Mouse (Mus musculus): ENCODE results near the gene Smc4. TPM values are rescaled to one million over a fixed set of nuclear protein-coding genes. Genes with fewer than 3 reads are reported as not detected.
A peak's percentile ranks its signal among the peaks of the same experiment; 100 is the strongest.

Smc4 gene
- polyA plus RNA-seq, 1 experiment from 2014 or later, result 68.6 TPM

- peak within 1 kb of the TSS; percentile 60 for H3K4me3 ChIP-seq (ENCODE audit: inconsistent target)
- no peaks in the 10 kb centered on the region for H3K36me3 ChIP-seq (ENCODE audit: inconsistent target)
- peak within 1 kb of the TSS; percentile 60 for H3K27ac ChIP-seq
- peaks cover 44% of the 10 kb centered on the region for H3K79me2 ChIP-seq (ENCODE audit: inconsistent target)
- under 1% methylated on average over 80 of the region's 80 CpGs for WGBS (ENCODE audit: missing documents)
Measured at GRCm38 (mm10) chr3:69044645-69045399, 40.3 kb downstream of the Smc4 start, which contains the start of gene Trim59. TSS of gene Trim59 (minus strand) at chr3:69044755.

GRCm38 (mm10) chr3:69045400-69045703 lies 40.8 kb downstream of the Smc4 start:
- Histone ChIP-seq H3K79me2 (ENCODE audit: inconsistent target) (peaks cover 38% of the 10 kb centered on the region), H3K27ac (peak overlapping the region; percentile 60), H3K36me3 (ENCODE audit: inconsistent target) (no peaks in the 10 kb centered on the region), H3K4me3 (ENCODE audit: inconsistent target) (peak overlapping the region; percentile 60)
- WGBS (ENCODE audit: missing documents), result 8% methylated on average over 9 of the region's 9 CpGs

GRCm38 (mm10) chr3:69045750-69046149 lies 41.2 kb downstream of the Smc4 start:
- Histone ChIP-seq H3K36me3 (ENCODE audit: inconsistent target) (no peaks in the 10 kb centered on the region), H3K4me3 (ENCODE audit: inconsistent target) (peak overlapping the region; percentile 60; the same call in 1 of the 2 replicates), H3K27ac (no peak overlapping the region), H3K79me2 (ENCODE audit: inconsistent target) (peaks cover 34% of the 10 kb centered on the region)
- 61% methylated on average over 12 of the region's 13 CpGs for WGBS (ENCODE audit: missing documents)

- Histone ChIP-seq H3K27ac (no peak overlapping the region), H3K4me3 (ENCODE audit: inconsistent target) (no peak overlapping the region), H3K79me2 (ENCODE audit: inconsistent target) (peaks cover 27% of the 10 kb centered on the region), H3K36me3 (ENCODE audit: inconsistent target) (no peaks in the 10 kb centered on the region)
- whole genome bisulfite sequencing (ENCODE audit: missing documents), result 83% methylated on average over 4 of the region's 4 CpGs
Measured at GRCm38 (mm10) chr3:69046509-69046908, 42.0 kb downstream of the Smc4 start.

GRCm38 (mm10) chr3:69047684-69048083 lies 43.1 kb downstream of the Smc4 start:
- no peak overlapping the region for H3K4me3 ChIP-seq (ENCODE audit: inconsistent target)
- no peak overlapping the region for H3K27ac ChIP-seq
- WGBS (ENCODE audit: missing documents), result 98% methylated on average over 4 of the region's 4 CpGs
- H3K36me3 ChIP-seq (ENCODE audit: inconsistent target), result no peaks in the 10 kb centered on the region
- peaks cover 15% of the 10 kb centered on the region for H3K79me2 ChIP-seq (ENCODE audit: inconsistent target)

- 93% methylated on average over 6 of the region's 6 CpGs for WGBS (ENCODE audit: missing documents)
Measured at GRCm38 (mm10) chr3:69049011-69049410, 44.5 kb downstream of the Smc4 start.

GRCm38 (mm10) chr3:69051894-69052293 lies 47.4 kb downstream of the Smc4 start:
- 85% methylated on average over 11 of the region's 11 CpGs for WGBS (ENCODE audit: missing documents)
- Histone ChIP-seq H3K4me3 (ENCODE audit: inconsistent target) (no peak overlapping the region), H3K79me2 (ENCODE audit: inconsistent target) (no peaks in the 10 kb centered on the region), H3K27ac (no peak overlapping the region), H3K36me3 (ENCODE audit: inconsistent target) (no peaks in the 10 kb centered on the region)

More at GRCm38 (mm10) chr3:69049011-69049410, 44.5 kb downstream of the Smc4 start:
- peaks cover 2% of the 10 kb centered on the region for H3K79me2 ChIP-seq (ENCODE audit: inconsistent target)
- H3K4me3 ChIP-seq (ENCODE audit: inconsistent target), result no peak overlapping the region
- no peaks in the 10 kb centered on the region for H3K36me3 ChIP-seq (ENCODE audit: inconsistent target)
- H3K27ac ChIP-seq, result no peak overlapping the region

GRCm38 (mm10) chr3:69054760-69055432 lies 50.4 kb downstream of the Smc4 start:
- 86% methylated on average over 7 of the region's 7 CpGs for WGBS (ENCODE audit: missing documents)
- H3K27ac ChIP-seq, result no peak overlapping the region
- no peaks in the 10 kb centered on the region for H3K36me3 ChIP-seq (ENCODE audit: inconsistent target)
- no peaks in the 10 kb centered on the region for H3K79me2 ChIP-seq (ENCODE audit: inconsistent target)
- H3K4me3 ChIP-seq (ENCODE audit: inconsistent target), result no peak overlapping the region

GRCm38 (mm10) chr3:69055871-69056270 lies 51.3 kb downstream of the Smc4 start:
- Histone ChIP-seq H3K79me2 (ENCODE audit: inconsistent target) (no peaks in the 10 kb centered on the region), H3K27ac (no peak overlapping the region), H3K4me3 (ENCODE audit: inconsistent target) (no peak overlapping the region), H3K36me3 (ENCODE audit: inconsistent target) (no peaks in the 10 kb centered on the region)
- 92% methylated on average over 3 of the region's 3 CpGs for WGBS (ENCODE audit: missing documents)

- Histone ChIP-seq H3K27ac (no peak overlapping the region), H3K79me2 (ENCODE audit: inconsistent target) (no peaks in the 10 kb centered on the region), H3K36me3 (ENCODE audit: inconsistent target) (no peaks in the 10 kb centered on the region), H3K4me3 (ENCODE audit: inconsistent target) (no peak overlapping the region)
- 97% methylated on average over 4 of the region's 4 CpGs for WGBS (ENCODE audit: missing documents)
Measured at GRCm38 (mm10) chr3:69060672-69061071, 56.1 kb downstream of the Smc4 start.

- Histone ChIP-seq H3K36me3 (ENCODE audit: inconsistent target) (no peaks in the 10 kb centered on the region), H3K4me3 (ENCODE audit: inconsistent target) (no peak overlapping the region), H3K27ac (no peak overlapping the region), H3K79me2 (ENCODE audit: inconsistent target) (no peaks in the 10 kb centered on the region)
- WGBS (ENCODE audit: missing documents), result 35% methylated on average over 1 of the region's 1 CpGs
Measured at GRCm38 (mm10) chr3:69062764-69063163, 58.2 kb downstream of the Smc4 start.

- Histone ChIP-seq H3K27ac (no peak overlapping the region), H3K79me2 (ENCODE audit: inconsistent target) (no peaks in the 10 kb centered on the region), H3K4me3 (ENCODE audit: inconsistent target) (no peak overlapping the region), H3K36me3 (ENCODE audit: inconsistent target) (no peaks in the 10 kb centered on the region)
- 46% methylated on average over 1 of the region's 1 CpGs for WGBS (ENCODE audit: missing documents)
Measured at GRCm38 (mm10) chr3:69064005-69064404, 59.5 kb downstream of the Smc4 start.

Other genes starting within 250 kb of the Smc4 start
- not detected in 3 replicates for gene 1110032F04Rik, start 135.2 kb upstream of the Smc4 start, polyA plus RNA-seq (2018)
- gene Ift80, start 168 bp upstream of the Smc4 start, polyA plus RNA-seq (2018), result 1.2 to 3.4 TPM (median 3.0 TPM) in 3 replicates
- gene Trim59, start 40.0 kb downstream of the Smc4 start, polyA plus RNA-seq (2018), result 4.2 to 5.4 TPM (median 4.8 TPM) in 3 replicates
- 59.1 to 89.1 TPM (median 64.7 TPM) in 3 replicates for gene Kpna4, start 122.4 kb downstream of the Smc4 start, polyA plus RNA-seq (2018)
- gene Arl14, start 217.7 kb downstream of the Smc4 start, polyA plus RNA-seq (2018), result not detected in 3 replicates